Mouse (Mus musculus) liver, embryonic 15.5 days (tissue): Measurements from ENCODE around the gene Trafd1. TPM values are rescaled to one million over a fixed set of nuclear protein-coding genes. Genes with fewer than 3 reads are reported as not detected.

Source experiments
- ATAC-seq: fragments of 200-750 bp; cut with Nextera tagmentation; 2 replicates; pipeline ENCODE4 v1.8.0; 2017; ENCODE audit warnings: moderate number of reproducible peaks, mild to moderate bottlenecking, moderate library complexity; ENCODE audit not compliant: insufficient read depth
- H3K27ac ChIP-seq: fragments of 300-500 bp; sonication (generic); replicated peaks from 2 replicates; pipeline ENCODE4 v1.5.1; 2015; ENCODE audit warnings: mild to moderate bottlenecking, inconsistent platforms
- H3K27me3 ChIP-seq: fragments of 300-500 bp; sonication (generic); 2 replicates; pipeline ENCODE4 v1.6.1; 2015; ENCODE audit warnings: mild to moderate bottlenecking, inconsistent platforms
- H3K36me3 ChIP-seq: fragments of 300-500 bp; sonication (generic); replicated peaks from 2 replicates; pipeline ENCODE4 v1.6.1; 2015; ENCODE audit warnings: moderate library complexity, mild to moderate bottlenecking, inconsistent platforms
- H3K4me1 ChIP-seq: fragments of 300-500 bp; sonication (generic); replicated peaks from 2 replicates; pipeline ENCODE4 v1.6.1; 2015; ENCODE audit warnings: inconsistent platforms
- H3K4me2 ChIP-seq: fragments of 300-500 bp; sonication (generic); 2 replicates; pipeline ENCODE4 v1.6.1; 2015; ENCODE audit warnings: moderate library complexity, mild to moderate bottlenecking, inconsistent platforms
- H3K4me3 ChIP-seq: fragments of 300-500 bp; sonication (generic); replicated peaks from 2 replicates; pipeline ENCODE4 v1.5.1; 2015; ENCODE audit warnings: mild to moderate bottlenecking, inconsistent platforms
- H3K9ac ChIP-seq: fragments of 300-500 bp; sonication (generic); 2 replicates; pipeline ENCODE4 v1.6.1; 2015; ENCODE audit warnings: moderate library complexity, mild to moderate bottlenecking, inconsistent platforms
- H3K9me3 ChIP-seq: fragments of 300-500 bp; sonication (generic); replicated peaks from 2 replicates; pipeline ENCODE4 v1.6.1; 2016; ENCODE audit warnings: inconsistent platforms
- WGBS: fragments of 180-500 bp; shearing (Covaris S2); methylation state at CpG from one replicate; pipeline ENCODE4 v1.1.7; 2015; ENCODE audit warnings: mixed read lengths; ENCODE audit not compliant: insufficient replicate concordance; 5-methylcytosine and 5-hydroxymethylcytosine counted together
- polyA plus RNA-seq: library from polyadenylated mRNA; unstranded; fragments of >200 nt; fragmentation: Nextera tagmentation; extraction: Ambion mirVana; gene quantifications from 2 replicates; pipeline ENCODE4 v1.2.1, GENCODE M21; 2015

Trafd1 gene
- polyA plus RNA-seq, 1 experiment from 2014 or later: 22.8 TPM

DNA sequence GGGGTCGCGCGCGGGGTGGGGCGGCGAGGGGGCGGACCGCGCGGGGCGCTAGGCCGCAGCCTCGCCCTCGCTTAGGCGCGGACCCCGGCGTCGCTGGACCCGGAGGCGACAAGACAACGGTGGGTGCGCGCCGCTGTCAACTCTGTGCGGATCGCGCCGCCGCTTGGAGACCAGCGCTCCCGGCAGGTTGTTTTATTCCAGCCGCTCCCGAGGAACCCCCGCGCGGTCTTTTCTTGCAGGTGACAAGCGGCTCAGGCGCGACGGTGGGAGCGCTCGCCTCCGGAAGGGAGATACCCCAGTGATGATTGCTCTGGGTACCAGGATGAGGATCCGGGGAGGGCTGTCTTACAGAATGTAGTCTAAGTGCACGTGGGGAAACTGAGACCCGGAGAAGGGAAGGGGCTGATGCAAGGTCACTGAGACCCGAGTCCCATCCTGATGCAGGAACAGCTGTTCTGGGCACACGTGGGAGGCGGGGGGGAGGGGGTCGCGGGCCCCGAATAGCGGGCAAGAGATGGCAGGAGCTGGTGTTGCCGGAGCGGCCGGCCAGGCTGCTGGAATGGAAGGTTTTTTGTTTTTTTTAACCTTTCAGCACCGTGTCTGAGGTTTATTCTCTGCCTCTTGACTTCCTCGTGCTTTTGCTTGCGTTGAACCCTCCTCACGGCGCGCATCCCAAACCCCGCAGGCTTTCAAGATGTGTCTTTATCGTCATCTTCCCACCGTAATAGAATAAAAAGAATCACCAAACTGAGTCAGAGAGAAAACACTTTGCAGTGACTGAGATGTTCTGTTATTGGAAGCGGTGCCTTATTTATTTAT lies 12.9 kb upstream of the Trafd1 start:
- Histone ChIP-seq H3K9ac (peak overlapping the region; percentile 87), H3K36me3 (peaks cover 22% of the 10 kb centered on the region), H3K9me3 (no peaks in the 10 kb centered on the region), H3K27ac (peak overlapping the region; percentile 95), H3K27me3 (no peaks in the 10 kb centered on the region), H3K4me1 (peaks cover 54% of the 10 kb centered on the region), H3K4me3 (peak overlapping the region; percentile 97), H3K4me2 (peak overlapping the region; percentile 96)
- WGBS: under 1% methylated on average over 67 of the region's 67 CpGs
- ATAC-seq: peak; percentile 73

GRCm38 (mm10) chr5:121397187-121398145 lies 12.0 kb upstream of the Trafd1 start, which contains the start of gene Naa25:
Gene Naa25 (plus strand): TSS chr5:121397936.
- H3K4me2 ChIP-seq: peak within 1 kb of the TSS; percentile 96
- H3K27ac ChIP-seq: peak within 1 kb of the TSS; percentile 95
- WGBS: 6% methylated on average over 53 of the region's 53 CpGs
- peaks cover 17% of the 10 kb centered on the region for H3K36me3 ChIP-seq
- peaks cover 52% of the 10 kb centered on the region for H3K4me1 ChIP-seq
- H3K9me3 ChIP-seq: no peaks in the 10 kb centered on the region
- H3K27me3 ChIP-seq: no peaks in the 10 kb centered on the region
- H3K4me3 ChIP-seq: peak within 1 kb of the TSS; percentile 97
- peak within 1 kb of the TSS; percentile 87 for H3K9ac ChIP-seq
- ATAC-seq: peak; percentile 91

DNA sequence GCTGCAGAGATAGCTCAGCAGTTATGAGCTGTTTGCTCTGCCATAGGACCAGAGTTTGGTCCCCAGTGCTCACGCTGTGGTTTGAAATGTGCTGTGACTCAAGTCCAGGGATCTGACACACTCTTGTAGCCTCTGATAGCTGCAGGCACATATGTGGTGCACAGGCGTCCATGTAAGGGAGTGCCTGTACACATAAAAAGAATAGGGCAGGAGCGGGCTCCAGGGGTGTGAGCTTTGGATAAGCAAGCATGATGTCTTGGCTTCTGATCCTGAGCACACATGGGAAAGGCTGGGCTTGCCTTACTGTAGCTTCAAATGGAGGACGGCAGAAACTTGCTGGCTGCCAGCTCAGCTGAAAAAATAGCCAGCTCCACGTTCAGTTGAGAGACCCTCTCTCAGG lies 10.2 kb upstream of the Trafd1 start:
- Histone ChIP-seq H3K4me2 (no peak overlapping the region), H3K9me3 (no peaks in the 10 kb centered on the region), H3K4me1 (peaks cover 35% of the 10 kb centered on the region), H3K36me3 (peaks cover 1% of the 10 kb centered on the region; the same call in 1 of the 2 replicates), H3K9ac (no peak overlapping the region), H3K27ac (no peak overlapping the region), H3K4me3 (no peak overlapping the region), H3K27me3 (no peaks in the 10 kb centered on the region)
- no peak for ATAC-seq
- 68% methylated on average over 5 of the region's 5 CpGs for WGBS

- no peak overlapping the region for H3K27ac ChIP-seq
Observed at GRCm38 (mm10) chr5:121393402-121393801, 8.0 kb upstream of the Trafd1 start.

DNA sequence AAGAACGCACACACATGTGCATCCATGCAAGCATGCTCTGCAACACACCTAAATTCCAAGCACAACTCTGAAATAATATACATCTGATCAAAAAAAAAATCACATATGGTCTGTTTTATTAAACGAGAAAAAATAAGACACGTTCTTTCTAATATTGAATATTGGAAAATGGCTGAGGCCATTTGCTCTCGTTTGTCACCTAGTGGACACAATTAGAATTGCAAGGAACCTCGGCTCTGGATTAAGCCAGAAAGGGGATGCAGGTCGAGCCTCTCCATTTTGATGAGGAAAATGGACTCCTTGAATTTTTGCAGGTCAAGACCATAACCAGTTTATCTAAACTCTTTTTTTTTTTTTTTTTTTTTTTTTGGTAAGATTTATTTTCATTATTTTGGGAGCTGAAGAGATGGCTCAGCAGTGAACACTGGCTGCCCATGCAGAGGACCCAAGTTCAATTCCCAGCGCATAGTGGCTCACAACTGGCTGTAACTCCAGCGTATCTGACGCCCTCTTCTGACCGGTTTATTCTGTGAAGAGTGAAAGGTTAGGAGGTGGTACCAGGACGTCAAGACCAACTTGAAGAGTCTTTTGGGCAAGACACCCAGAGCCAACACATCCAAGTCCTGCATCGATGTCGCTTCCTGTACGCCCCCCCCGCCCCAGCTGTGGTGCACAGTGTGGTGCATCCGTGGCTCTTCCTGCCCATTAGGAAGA lies 7.4 kb upstream of the Trafd1 start:
- H3K4me3 ChIP-seq: no peak overlapping the region
- H3K9ac ChIP-seq: no peak overlapping the region
- H3K4me2 ChIP-seq: no peak overlapping the region
- no peaks in the 10 kb centered on the region for H3K36me3 ChIP-seq
- WGBS: 50% methylated on average over 16 of the region's 16 CpGs
- no peaks in the 10 kb centered on the region for H3K9me3 ChIP-seq
- no peaks in the 10 kb centered on the region; the same call in 1 of the 2 replicates for H3K27me3 ChIP-seq
- ATAC-seq: no peak
- H3K4me1 ChIP-seq: peaks cover 13% of the 10 kb centered on the region
- H3K27ac ChIP-seq: no peak overlapping the region

More at GRCm38 (mm10) chr5:121393402-121393801, 8.0 kb upstream of the Trafd1 start:
- Histone ChIP-seq H3K9ac (no peak overlapping the region), H3K27me3 (no peaks in the 10 kb centered on the region), H3K4me3 (no peak overlapping the region), H3K36me3 (no peaks in the 10 kb centered on the region), H3K9me3 (no peaks in the 10 kb centered on the region), H3K4me1 (peaks cover 15% of the 10 kb centered on the region), H3K4me2 (no peak overlapping the region)
- 72% methylated on average over 3 of the region's 3 CpGs for WGBS
- ATAC-seq: no peak

DNA sequence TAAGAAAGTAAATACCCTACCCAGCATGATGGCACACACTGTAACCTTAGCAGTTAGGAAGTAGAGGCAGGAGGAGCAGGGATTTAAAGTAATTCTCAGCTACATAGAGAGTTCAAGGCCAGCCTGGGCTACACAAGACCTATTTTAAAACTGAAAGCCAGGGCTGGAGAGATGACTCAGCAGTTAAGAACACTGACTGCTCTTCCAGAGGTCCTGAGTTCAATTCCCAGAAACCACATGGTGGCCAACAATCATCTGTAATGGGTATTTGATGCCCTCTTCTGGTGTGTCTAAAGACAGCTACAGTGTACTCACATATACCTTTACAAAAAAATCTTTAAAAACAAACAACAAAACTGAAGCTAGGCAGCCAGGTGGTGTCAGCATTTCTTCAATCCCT lies 4.3 kb upstream of the Trafd1 start:
- Histone ChIP-seq H3K36me3 (no peaks in the 10 kb centered on the region), H3K27me3 (peaks cover 4% of the 10 kb centered on the region), H3K4me2 (no peak overlapping the region), H3K9ac (no peak overlapping the region), H3K27ac (no peak overlapping the region), H3K9me3 (no peaks in the 10 kb centered on the region), H3K4me1 (peaks cover 29% of the 10 kb centered on the region), H3K4me3 (no peak overlapping the region)
- no peak for ATAC-seq

DNA sequence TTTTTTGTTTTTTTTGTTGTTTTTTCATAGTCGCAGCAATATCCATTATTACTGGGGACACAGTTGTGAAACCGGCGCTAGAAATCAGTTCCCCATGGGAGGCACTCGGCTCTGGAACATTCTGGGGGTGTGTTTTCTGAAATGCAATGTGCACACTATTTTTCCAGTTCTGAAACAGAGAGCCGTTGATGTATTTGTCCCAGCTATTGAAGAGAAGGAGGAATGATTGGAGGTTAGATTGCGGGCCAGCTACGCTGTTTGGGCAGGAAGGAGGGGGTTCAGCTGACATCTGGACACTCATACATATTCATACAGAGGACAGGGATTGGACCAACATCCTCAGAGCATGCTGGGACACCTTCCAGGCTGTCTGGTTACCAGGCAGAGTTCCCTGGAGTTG lies 3.7 kb upstream of the Trafd1 start:
- no peaks in the 10 kb centered on the region for H3K36me3 ChIP-seq
- no peaks in the 10 kb centered on the region for H3K9me3 ChIP-seq
- no peak overlapping the region for H3K4me3 ChIP-seq
- peaks cover 4% of the 10 kb centered on the region for H3K27me3 ChIP-seq
- WGBS: 59% methylated on average over 7 of the region's 7 CpGs
- no peak for ATAC-seq
- H3K4me2 ChIP-seq: no peak overlapping the region
- H3K27ac ChIP-seq: no peak overlapping the region
- H3K9ac ChIP-seq: no peak overlapping the region
- H3K4me1 ChIP-seq: peaks cover 35% of the 10 kb centered on the region

DNA sequence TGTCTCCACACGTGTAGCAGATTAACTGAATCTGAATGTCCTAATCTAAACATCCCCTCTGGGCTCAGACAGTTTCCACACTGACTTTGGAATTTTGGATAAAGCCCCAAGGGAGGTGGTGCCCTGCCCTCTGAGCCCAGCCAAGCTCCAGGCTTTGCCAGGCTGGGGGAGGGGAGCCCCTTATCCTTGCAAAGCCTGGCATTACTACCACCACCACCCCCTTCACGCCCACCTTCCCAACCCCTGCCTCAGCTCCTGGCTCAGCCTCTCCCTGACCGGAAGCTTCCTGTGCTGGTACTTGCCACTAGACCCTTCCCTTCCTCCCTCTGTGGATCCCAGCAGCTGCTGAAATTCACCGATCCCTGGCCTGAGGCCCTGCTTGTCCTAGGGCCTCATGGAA lies 1.7 kb upstream of the Trafd1 start:
- 70% methylated on average over 4 of the region's 4 CpGs for WGBS
- H3K4me2 ChIP-seq: no peak overlapping the region
- no peak overlapping the region for H3K9ac ChIP-seq
- no peak overlapping the region for H3K27ac ChIP-seq
- H3K4me3 ChIP-seq: no peak overlapping the region
- H3K27me3 ChIP-seq: peaks cover 4% of the 10 kb centered on the region
- no peak for ATAC-seq
- peaks cover 38% of the 10 kb centered on the region for H3K4me1 ChIP-seq
- no peaks in the 10 kb centered on the region for H3K9me3 ChIP-seq
- no peaks in the 10 kb centered on the region for H3K36me3 ChIP-seq

DNA sequence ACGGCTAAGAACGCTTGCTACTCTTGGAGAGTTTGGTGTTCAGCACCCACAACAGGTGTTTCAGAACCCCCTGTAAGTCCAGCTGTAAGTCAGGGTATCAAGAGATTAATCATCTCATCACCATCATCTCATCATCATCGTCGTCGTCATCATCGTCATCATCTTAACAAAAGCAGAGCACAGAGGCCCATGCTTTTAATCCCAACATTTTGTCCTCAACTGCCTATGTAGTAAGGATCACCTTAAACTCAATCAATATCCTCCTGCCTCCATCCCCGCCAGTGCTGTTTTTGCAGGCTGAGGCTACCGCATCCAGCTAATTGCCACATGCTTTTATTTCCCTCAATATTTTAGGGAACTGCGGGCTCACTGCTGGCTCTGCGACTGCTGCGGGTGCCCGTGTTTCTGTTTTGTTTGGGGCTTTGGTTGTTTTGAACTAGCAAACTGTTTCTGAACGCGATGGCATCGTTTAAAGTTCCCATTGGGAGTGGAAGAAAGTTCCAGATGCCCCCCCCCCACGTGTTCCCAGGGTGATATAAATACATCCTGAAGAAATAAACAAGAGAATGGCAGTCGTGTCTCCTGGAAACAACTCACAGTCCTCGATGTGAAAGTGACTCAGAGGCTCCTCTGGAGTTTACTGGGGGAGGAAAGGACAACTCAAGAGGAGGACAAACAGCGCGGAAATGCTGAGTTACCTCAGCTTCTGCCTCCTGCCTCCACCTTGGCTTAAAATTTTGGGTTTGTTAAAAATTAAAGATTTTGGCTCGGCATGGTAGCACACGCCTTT lies 883 bp upstream of the Trafd1 start:
- no peak for ATAC-seq
- H3K4me3 ChIP-seq: peak overlapping the region; percentile 72

More for the DNA sequence above, 883 bp upstream of the Trafd1 start:
- Histone ChIP-seq H3K4me1 (peaks cover 38% of the 10 kb centered on the region), H3K27ac (peak overlapping the region; percentile 93), H3K27me3 (peaks cover 4% of the 10 kb centered on the region), H3K4me2 (peak overlapping the region; percentile 94), H3K9me3 (no peaks in the 10 kb centered on the region), H3K9ac (peak overlapping the region; percentile 78; the same call in 1 of the 2 replicates), H3K36me3 (0 out of 2 replicates have a peak, but pooled peaks cover 6% of the 10 kb centered on the region)
- WGBS: 28% methylated on average over 22 of the region's 22 CpGs
